Mouse (Mus musculus) lung, postnatal 0 days (tissue): ENCODE measurements around the gene Pla2g4f. TPM values are rescaled to one million over a fixed set of nuclear protein-coding genes. Genes with fewer than 3 reads are reported as not detected.
A peak's percentile ranks its signal among the peaks of the same experiment; 100 is the strongest.

Source experiments
- ATAC-seq: fragments of 200-750 bp; cut with Nextera tagmentation; 2 replicates; pipeline ENCODE4 v1.8.0; 2017; ENCODE audit warnings: moderate library complexity
- DNase-seq: peaks from one replicate; pipeline ENCODE4 v3.0.0-alpha.2; 2016; ENCODE audit warnings: low spot score
- H3K27ac ChIP-seq: fragments of 300-500 bp; sonication (generic); 2 replicates; pipeline ENCODE4 v1.5.1; 2014; ENCODE audit warnings: antibody characterized with exemption, mild to moderate bottlenecking, low read length, mixed read lengths
- H3K27me3 ChIP-seq: fragments of 300-500 bp; sonication (generic); replicated peaks from 2 replicates; pipeline ENCODE4 v1.6.1; 2014; ENCODE audit warnings: low read length, mixed read lengths; ENCODE audit not compliant: insufficient read depth
- H3K36me3 ChIP-seq: fragments of 300-500 bp; sonication (generic); 2 replicates; pipeline ENCODE4 v1.6.1; 2014; ENCODE audit warnings: low read length, mixed read lengths; ENCODE audit not compliant: insufficient read depth
- H3K4me1 ChIP-seq: fragments of 300-500 bp; sonication (generic); 2 replicates; pipeline ENCODE4 v1.6.1; 2014; ENCODE audit warnings: antibody characterized with exemption, low read depth, low read length, mixed read lengths; ENCODE audit not compliant: insufficient read depth
- H3K4me2 ChIP-seq: fragments of 300-500 bp; sonication (generic); replicated peaks from 2 replicates; pipeline ENCODE4 v1.6.1; 2014; ENCODE audit warnings: low read depth, mild to moderate bottlenecking, low read length, moderate library complexity, mixed read lengths
- H3K4me3 ChIP-seq: fragments of 300-500 bp; sonication (generic); 2 replicates; pipeline ENCODE4 v1.5.1; 2014; ENCODE audit warnings: low read depth, low read length
- H3K9ac ChIP-seq: fragments of 300-500 bp; sonication (generic); replicated peaks from 2 replicates; pipeline ENCODE4 v1.6.1; 2014; ENCODE audit warnings: low read depth, mild to moderate bottlenecking
- H3K9me3 ChIP-seq: fragments of 300-500 bp; sonication (generic); 2 replicates; pipeline ENCODE4 v1.6.1; 2016; ENCODE audit warnings: low read length, mixed read lengths
- CTCF ChIP-seq: IDR thresholded peaks from 2 replicates; pipeline ENCODE4 v1.5.1; 2016; ENCODE audit warnings: antibody characterized with exemption, mild to moderate bottlenecking
- EP300 ChIP-seq: IDR thresholded peaks from 2 replicates; pipeline ENCODE4 v1.6.1; 2016; ENCODE audit warnings: antibody characterized with exemption, mild to moderate bottlenecking, control low read depth
- WGBS: fragments of 180-500 bp; shearing (Covaris S2); extraction: QIAGEN DNeasy Blood & Tissue Kit; methylation state at CpG from one replicate; pipeline ENCODE4 v1.1.7; 2014; 5-methylcytosine and 5-hydroxymethylcytosine counted together
- polyA plus RNA-seq: library from polyadenylated mRNA; unstranded; fragments of >200 nt; fragmentation: Nextera tagmentation; extraction: Ambion mirVana; gene quantifications from 2 replicates; pipeline ENCODE4 v1.2.1, GENCODE M21; 2015

Pla2g4f gene
- 1.8 and 2.2 TPM in 2 replicates for polyA plus RNA-seq

- Histone ChIP-seq H3K9me3 (no peaks in the 10 kb centered on the region), H3K27me3 (no peaks in the 10 kb centered on the region), H3K4me3 (no peak within 1 kb of the TSS), H3K4me2 (no peak within 1 kb of the TSS), H3K9ac (no peak within 1 kb of the TSS), H3K4me1 (no peaks in the 10 kb centered on the region), H3K27ac (peak within 1 kb of the TSS; percentile 38), H3K36me3 (0 out of 2 replicates have a peak, but pooled peaks cover 7% of the 10 kb centered on the region)
- DNase-seq (peak; percentile 86), ATAC-seq (peak; percentile 90)
- 49% methylated on average over 3 of the region's 3 CpGs for WGBS
- TF ChIP-seq CTCF (no peak), EP300 (no peak)
These were observed at the start of gene Pla2g4f for GRCm38 (mm10) chr2:120313976-120314375. Pla2g4f (minus strand) TSS chr2:120314165.

DNA sequence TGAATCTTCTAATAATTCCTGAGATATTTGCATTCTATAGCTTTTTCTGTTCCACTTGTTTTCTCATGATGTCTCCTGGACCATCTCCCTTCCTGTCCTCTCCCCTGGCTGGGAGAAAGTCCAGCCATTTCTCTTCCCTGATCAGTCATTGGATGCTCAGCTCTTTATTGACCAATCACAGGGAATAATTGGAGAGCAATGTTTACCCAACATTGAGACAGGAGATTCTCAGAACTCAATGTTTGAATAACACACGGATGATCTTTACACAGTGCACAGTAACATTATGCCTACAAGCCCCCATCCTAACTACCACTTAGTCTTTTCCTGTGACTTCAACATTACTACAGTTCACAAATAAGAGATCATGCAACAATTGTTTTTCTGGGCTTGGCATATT is 46.5 kb upstream of the Pla2g4f start:
- DNase-seq (no peak), ATAC-seq (no peak)
- no peak overlapping the region for H3K4me3 ChIP-seq
- H3K9ac ChIP-seq = no peak overlapping the region
- H3K36me3 ChIP-seq = peaks cover 28% of the 10 kb centered on the region
- TF ChIP-seq CTCF (no peak), EP300 (no peak)
- H3K27ac ChIP-seq = no peak overlapping the region
- no peaks in the 10 kb centered on the region for H3K9me3 ChIP-seq
- 56% methylated on average over 1 of the region's 1 CpGs for WGBS
- H3K4me2 ChIP-seq = no peak overlapping the region
- no peaks in the 10 kb centered on the region for H3K27me3 ChIP-seq
- H3K4me1 ChIP-seq = no peaks in the 10 kb centered on the region

- peaks cover 4% of the 10 kb centered on the region; the same call in 1 of the 2 replicates for H3K4me1 ChIP-seq
- no peaks in the 10 kb centered on the region for H3K9me3 ChIP-seq
- peaks cover 11% of the 10 kb centered on the region; the same call in 1 of the 2 replicates for H3K36me3 ChIP-seq
- DNase-seq (peak; percentile 94), ATAC-seq (peak; percentile 97)
- peak within 1 kb of the TSS; percentile 83 for H3K4me2 ChIP-seq
- H3K9ac ChIP-seq = peak within 1 kb of the TSS; percentile 87
- no peak for TF ChIP-seq CTCF
- peak within 1 kb of the TSS; percentile 85 for H3K4me3 ChIP-seq
- H3K27me3 ChIP-seq = no peaks in the 10 kb centered on the region
- peak within 1 kb of the TSS; percentile 51 for H3K27ac ChIP-seq
- 11% methylated on average over 43 of the region's 44 CpGs for WGBS
These were observed 39.0 kb upstream of the Pla2g4f start, which contains the start of gene Vps39 for GRCm38 (mm10) chr2:120352682-120353646. Vps39 (minus strand) TSS chr2:120353137.

- Histone ChIP-seq H3K9me3 (no peaks in the 10 kb centered on the region), H3K4me2 (no peak overlapping the region), H3K27ac (no peak overlapping the region), H3K27me3 (no peaks in the 10 kb centered on the region), H3K4me3 (no peak overlapping the region), H3K36me3 (peaks cover 13% of the 10 kb centered on the region), H3K4me1 (peaks cover 4% of the 10 kb centered on the region; the same call in 1 of the 2 replicates), H3K9ac (no peak overlapping the region)
- DNase-seq = peak; percentile 36
- WGBS = 52% methylated on average over 5 of the region's 5 CpGs
- TF ChIP-seq EP300 (no peak), CTCF (no peak)
- ATAC-seq = no peak
These were observed 37.4 kb upstream of the Pla2g4f start for GRCm38 (mm10) chr2:120351321-120351720.

DNA sequence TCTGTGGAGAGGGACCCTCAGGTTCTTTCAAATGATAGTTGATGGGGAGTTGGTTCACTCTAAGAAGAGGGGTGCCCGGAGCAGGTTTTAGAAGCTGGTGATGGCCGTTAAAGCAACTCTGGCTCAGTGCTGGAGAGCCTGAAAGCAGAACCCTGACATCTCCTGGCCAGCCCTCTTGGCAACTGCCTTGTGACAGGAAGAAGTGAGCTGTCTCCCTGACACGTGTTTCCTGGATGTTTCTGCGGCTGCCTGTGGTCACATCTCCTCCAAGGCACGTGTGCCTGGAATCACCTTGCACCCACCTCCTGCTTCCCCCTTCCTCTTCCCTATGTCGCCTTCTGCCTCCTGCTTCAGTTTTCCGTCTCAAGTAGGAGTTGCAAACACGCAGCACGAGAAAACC is 34.2 kb upstream of the Pla2g4f start:
- Histone ChIP-seq H3K9ac (no peak overlapping the region), H3K4me1 (peaks cover 4% of the 10 kb centered on the region; the same call in 1 of the 2 replicates), H3K36me3 (peaks cover 17% of the 10 kb centered on the region), H3K27me3 (no peaks in the 10 kb centered on the region), H3K4me2 (no peak overlapping the region), H3K27ac (no peak overlapping the region), H3K9me3 (no peaks in the 10 kb centered on the region), H3K4me3 (no peak overlapping the region)
- ATAC-seq (no peak), DNase-seq (peak; percentile 19)
- TF ChIP-seq EP300 (no peak), CTCF (no peak)
- WGBS = 60% methylated on average over 9 of the region's 9 CpGs

- ATAC-seq (no peak), DNase-seq (no peak)
- Histone ChIP-seq H3K36me3 (peaks cover 35% of the 10 kb centered on the region), H3K4me1 (no peaks in the 10 kb centered on the region), H3K9ac (no peak overlapping the region), H3K27ac (no peak overlapping the region), H3K9me3 (no peaks in the 10 kb centered on the region), H3K4me2 (no peak overlapping the region), H3K27me3 (no peaks in the 10 kb centered on the region), H3K4me3 (no peak overlapping the region)
- 92% methylated on average over 1 of the region's 1 CpGs for WGBS
- no peak for TF ChIP-seq CTCF
- TF ChIP-seq EP300 = no peak
These were observed 27.8 kb upstream of the Pla2g4f start for GRCm38 (mm10) chr2:120341741-120342140.
